Mouse (Mus musculus) gastrocnemius, adult 2 months (tissue): ENCODE measurements around the gene Tbc1d22a. TPM values are rescaled to one million over a fixed set of nuclear protein-coding genes. Genes with fewer than 3 reads are reported as not detected.

ENCODE experiments used
- DNase-seq: peaks from one replicate; pipeline ENCODE4 v3.0.0; 2022
- H3K27ac ChIP-seq: fragments of 200-600 bp; 2 replicates; pipeline ENCODE4 v1.8.1; 2022; ENCODE audit warnings: mild to moderate bottlenecking
- H3K4me3 ChIP-seq: fragments of 200-600 bp; 2 replicates; pipeline ENCODE4 v1.8.1; 2022; ENCODE audit warnings: mild to moderate bottlenecking, moderate library complexity
- CTCF ChIP-seq: fragments of 200-600 bp; IDR thresholded peaks from 2 replicates; pipeline ENCODE4 v1.8.1; 2022; ENCODE audit warnings: antibody characterized with exemption, mild to moderate bottlenecking, moderate library complexity
- intact Hi-C: fragments of 180-260 bp; cut with DNase I; formaldehyde crosslinking; loops from one replicate; pipeline ENCODE4 v1.15.1; 2025
- total RNA-seq, 2 experiments: library from RNA; stranded (reverse); gene quantifications; 2 replicates each; pipeline ENCODE4 v1.2.3; 2021

Gene Tbc1d22a
- total RNA-seq, 2 experiments from 2014 or later: 12.4 to 16.3 TPM

DNA sequence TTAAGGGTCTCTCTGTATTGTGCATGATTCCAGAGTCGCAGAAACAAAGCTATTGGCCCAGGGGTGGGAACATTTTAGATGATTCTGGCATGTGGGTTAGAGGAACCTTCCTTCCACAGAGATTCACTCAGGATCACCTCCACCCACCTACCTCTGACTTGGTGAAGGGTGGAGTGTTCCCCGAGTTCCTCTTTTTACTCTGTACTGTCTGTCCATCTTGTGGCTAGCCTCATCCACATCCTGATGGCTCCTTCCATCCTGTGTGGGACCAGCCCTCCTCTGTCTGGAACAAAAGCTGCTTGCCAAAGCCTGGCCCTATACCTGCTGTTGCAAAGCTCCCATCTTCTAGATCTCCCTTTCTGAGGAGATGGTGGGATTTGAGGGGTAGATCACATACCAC lies 71.0 kb downstream of the Tbc1d22a start:
- no peak for DNase-seq
- TF ChIP-seq CTCF: no peak
- H3K27ac ChIP-seq: no peak overlapping the region
- intact Hi-C loops: no loop called here
- no peak overlapping the region for H3K4me3 ChIP-seq

DNA sequence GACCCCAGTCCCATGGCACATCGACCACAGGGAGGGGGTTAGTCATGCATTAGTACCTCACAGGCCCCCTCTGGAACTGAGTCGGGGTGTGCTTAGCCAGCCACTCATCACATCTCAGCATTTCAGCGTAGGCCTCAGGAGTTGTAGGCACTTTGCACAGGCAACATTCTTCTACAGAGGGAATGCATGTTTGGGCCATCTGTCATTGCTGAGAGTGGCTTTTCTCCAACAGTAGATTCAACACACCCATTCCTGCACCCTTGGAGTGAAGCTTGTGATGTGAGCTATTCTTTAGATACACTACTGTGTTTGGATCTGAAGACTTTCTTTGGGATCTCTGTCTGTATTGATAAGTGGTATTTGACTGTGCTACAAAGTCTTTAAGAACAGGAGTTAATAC lies 75.8 kb downstream of the Tbc1d22a start:
- intact Hi-C loops: no loop called here
- no peak for TF ChIP-seq CTCF
- no peak overlapping the region for H3K27ac ChIP-seq
- DNase-seq: no peak
- H3K4me3 ChIP-seq: no peak overlapping the region

DNA sequence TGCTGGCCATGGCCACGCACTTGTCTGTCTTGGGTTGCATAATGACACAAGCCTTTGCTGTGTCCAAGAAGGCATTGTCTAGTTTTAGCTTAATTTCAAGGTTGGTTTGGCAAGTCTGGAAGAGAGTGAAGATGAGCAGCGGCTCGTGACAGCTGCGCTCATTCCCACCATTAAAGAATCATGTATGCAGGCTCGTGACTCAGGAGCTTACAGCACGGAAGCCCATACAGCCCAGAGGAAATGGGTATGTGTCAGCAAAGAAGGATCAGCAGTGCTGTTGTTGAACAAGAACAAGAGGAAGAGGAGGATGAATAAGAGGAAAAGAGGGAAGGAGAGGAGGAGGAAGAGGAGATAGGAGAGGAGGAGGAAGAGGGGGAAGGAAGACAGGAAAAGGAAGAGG lies 78.0 kb downstream of the Tbc1d22a start:
- no peak for DNase-seq
- H3K27ac ChIP-seq: no peak overlapping the region
- no peak overlapping the region for H3K4me3 ChIP-seq
- intact Hi-C loops: no loop called here
- no peak for TF ChIP-seq CTCF

DNA sequence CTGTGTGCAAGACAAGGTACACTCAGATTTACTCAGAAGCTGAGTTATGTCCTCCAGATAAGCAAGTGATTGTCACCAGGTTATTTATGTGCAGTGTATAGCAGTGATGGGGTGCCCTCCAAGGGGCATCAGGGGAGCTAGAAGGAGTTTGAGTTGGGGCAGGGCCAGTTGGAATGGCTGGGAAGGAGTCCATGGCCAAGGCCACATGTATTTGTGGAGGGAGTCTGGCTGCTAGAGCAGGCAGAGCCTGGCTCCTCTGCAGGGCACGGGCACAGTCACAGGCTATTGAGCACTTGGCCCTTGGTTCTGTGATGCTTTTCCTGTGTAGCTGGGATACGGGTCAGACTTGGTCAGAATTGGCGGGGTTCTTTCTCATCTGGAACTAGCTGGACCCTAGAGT lies 80.2 kb downstream of the Tbc1d22a start:
- no peak for TF ChIP-seq CTCF
- no peak overlapping the region for H3K27ac ChIP-seq
- H3K4me3 ChIP-seq: no peak overlapping the region
- intact Hi-C loops: no loop called here
- no peak for DNase-seq

DNA sequence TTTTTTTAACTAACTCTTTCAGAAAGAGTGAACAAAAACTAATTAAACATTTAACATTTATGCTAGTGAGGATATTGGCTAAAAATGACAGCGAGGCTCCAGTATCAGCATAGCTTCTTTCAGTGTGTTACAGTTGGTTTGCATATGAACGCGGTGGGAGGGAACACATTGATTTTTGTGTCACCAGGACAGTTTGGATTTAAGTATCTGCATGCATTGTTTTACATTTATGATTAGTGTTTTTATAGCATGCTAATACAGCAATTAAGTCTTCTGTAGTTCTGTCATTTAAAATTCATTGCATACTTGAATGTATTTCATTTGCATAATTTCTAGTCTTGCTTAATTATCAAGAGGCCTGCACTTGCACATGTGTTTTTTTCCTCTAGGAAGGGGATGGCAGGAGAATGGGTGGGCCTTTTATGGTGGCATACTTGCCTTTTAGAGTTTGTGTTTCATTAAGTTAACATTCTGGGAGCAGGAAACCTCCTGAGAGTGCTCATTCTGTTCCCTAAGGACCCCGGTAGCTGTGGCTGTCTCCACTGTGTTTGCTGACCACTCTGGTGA lies 81.5 kb downstream of the Tbc1d22a start:
- intact Hi-C loops: no loop called here
- Histone ChIP-seq H3K4me3 (no peak overlapping the region), H3K27ac (no peak overlapping the region)
- TF ChIP-seq CTCF: no peak
- DNase-seq: no peak

DNA sequence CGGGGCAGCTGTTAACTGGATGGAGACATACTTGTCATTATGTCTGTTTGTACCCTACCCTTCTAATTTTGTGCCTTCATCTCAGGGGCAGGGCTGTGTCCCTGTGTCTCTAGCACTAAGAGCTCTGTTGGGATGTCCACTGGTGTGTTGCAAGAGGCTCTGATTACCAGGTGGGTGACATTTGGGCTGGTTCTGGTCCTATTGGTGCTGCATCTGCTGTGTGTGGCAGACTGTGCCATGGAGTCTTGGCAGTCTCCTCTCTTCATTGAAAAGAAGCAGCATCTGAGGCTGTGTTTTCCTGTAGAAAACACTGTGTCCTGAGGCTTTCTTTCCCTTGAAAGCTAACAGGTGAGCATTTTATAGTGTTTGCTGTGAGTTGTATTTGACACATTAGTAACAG lies 83.0 kb downstream of the Tbc1d22a start:
- intact Hi-C loops: no loop called here
- TF ChIP-seq CTCF: no peak
- Histone ChIP-seq H3K27ac (no peak overlapping the region), H3K4me3 (no peak overlapping the region)
- DNase-seq: no peak

DNA sequence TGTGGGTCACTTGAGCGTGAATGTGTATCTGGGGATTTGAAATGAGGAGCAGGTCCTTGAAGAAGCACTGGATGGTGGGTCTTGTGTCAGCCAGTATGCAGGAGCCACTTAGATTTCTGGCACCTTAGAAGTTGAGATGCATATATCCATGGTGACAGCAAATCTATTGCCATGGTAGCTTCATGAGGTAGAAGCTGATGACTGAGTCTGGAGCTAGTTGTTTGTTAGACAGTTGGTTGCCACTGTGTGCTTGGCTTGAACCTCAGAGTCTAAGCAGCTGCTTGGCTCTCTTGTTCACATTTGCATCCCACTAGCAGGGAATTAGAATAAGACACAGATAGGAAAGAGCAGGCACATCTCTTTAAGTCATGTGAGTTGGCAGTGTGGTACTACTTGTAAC lies 89.6 kb downstream of the Tbc1d22a start:
- intact Hi-C loops: no loop called here
- no peak for TF ChIP-seq CTCF
- no peak for DNase-seq
- Histone ChIP-seq H3K4me3 (no peak overlapping the region), H3K27ac (no peak overlapping the region)

DNA sequence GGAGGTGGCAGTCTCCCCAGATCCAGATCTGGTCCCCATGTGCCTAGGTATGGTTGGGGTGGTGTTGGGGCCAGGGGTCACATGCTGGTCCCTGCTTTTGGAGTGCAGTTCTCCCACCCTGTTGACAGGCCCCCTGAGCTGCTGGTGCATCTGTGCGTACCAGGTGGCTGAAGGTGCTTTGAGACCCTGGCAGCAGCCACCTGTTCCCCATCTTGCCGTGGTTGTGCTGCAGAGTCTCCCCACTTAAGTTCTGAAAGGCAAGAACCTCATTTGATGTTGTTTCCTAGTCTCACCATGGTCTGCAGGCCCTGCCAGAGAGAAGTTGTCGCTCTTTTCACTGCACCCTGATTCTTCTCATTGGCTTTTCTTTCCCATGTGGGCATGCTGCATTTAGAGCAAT lies 90.6 kb downstream of the Tbc1d22a start:
- no peak overlapping the region for H3K27ac ChIP-seq
- no peak for TF ChIP-seq CTCF
- intact Hi-C loops: no loop called here
- no peak for DNase-seq
- H3K4me3 ChIP-seq: no peak overlapping the region

DNA sequence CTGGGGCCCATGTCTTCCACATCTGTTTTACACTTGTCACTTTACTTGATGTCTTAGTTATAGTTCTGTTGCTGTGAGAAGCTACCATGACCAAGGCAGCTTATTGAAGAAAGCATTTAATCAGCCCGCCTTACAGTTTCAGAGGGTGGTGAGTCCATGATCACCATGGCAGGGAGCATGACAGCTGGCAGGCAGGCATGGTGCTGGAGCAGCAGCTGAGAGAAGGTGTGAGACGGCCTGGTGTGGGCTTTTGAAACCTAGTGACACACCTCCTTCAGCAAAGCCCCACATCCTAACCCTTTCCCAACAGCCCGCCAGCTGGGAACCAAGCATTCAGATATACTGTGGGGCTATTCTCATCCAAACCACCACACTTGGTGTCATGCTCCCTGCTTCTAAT lies 91.0 kb downstream of the Tbc1d22a start:
- Histone ChIP-seq H3K27ac (no peak overlapping the region), H3K4me3 (no peak overlapping the region)
- no peak for TF ChIP-seq CTCF
- DNase-seq: no peak
- intact Hi-C loops: no loop called here

DNA sequence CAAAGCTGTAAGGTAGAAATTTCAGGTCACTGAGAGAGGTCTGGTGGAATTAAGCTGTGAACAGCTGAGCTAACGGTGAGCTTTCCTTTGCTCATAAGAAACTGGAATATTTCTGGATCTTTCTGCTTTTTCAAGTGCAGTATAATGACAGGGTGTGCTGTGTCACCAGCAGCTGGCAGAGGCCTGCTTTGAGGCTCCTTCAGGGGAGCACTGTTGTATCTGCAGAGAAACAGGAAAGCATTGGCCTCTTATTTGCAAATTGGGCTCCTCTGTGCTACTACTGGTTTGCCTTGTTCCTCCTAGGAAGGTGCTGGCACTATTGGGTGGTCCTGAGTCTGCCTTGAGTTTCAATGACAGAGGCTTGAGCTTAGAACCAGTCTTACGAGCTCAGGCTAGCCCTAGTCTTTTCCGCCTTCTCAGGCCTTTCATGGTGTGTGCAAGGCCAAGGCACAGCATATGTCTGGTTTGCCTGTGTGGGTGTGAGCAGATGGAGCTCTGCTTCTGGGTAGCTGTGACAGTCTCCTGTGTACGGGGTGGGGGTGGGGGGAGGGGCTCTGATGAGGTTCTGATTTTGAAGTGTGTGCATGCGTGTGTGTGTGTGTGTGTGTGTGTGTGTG lies 95.1 kb downstream of the Tbc1d22a start:
- H3K4me3 ChIP-seq: no peak overlapping the region
- no peak for TF ChIP-seq CTCF
- no peak for DNase-seq
- H3K27ac ChIP-seq: no peak overlapping the region
- intact Hi-C loops: no loop called here

DNA sequence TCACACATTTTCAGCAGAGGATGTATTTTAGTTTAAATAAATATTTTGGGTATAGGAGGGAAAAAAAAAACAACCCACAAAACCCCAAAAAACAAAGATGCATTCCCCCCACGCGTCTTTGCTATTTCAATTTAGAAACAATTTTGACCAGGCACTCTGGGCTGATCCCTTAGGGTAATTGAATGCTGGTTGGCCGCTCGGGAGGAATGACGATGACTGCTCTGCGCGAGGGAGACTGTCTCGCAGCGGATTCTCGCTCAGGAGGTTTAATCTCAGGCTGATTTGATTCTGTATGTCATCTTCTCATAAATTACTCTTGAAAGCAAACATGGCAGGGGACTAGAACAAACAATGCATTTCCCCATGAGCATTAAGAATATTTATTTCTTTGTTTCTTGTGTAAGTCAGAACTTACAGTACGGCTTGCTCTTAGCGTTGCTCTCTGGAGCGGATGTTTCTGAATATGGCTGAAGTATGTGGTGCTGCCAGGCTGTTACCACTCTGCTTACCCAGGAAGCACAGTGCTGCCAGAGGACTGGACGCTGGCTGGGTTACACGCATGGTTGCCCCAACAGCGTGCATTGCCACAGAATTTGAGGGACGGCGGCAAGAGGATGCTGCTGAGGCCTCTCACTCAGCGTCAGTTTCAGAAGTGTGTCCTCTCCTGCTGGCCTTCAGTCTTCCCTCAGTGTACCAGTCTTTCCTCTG lies 106.7 kb downstream of the Tbc1d22a start:
- TF ChIP-seq CTCF: no peak
- no peak for DNase-seq
- Histone ChIP-seq H3K4me3 (no peak overlapping the region), H3K27ac (no peak overlapping the region)
- intact Hi-C loops: no loop called here

DNA sequence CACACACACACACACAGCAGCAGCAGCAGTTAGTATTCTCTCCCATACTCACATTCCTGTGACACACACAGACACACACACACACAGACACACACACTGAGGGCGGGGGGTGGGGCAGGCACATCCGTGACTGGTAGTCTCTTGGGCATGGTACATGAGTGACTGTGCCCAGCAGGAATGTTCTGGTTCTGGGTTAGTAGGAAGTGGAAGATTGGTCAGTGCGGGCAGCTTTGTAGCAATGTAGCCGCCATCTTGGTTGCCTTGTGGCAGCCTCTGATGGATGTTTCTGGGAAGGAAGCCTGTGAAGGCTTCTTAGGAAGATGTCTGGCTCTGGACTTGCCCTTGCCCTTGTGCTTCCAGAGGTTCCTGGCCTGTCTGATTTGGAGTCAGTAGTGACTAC lies 112.1 kb downstream of the Tbc1d22a start:
- no peak overlapping the region for H3K4me3 ChIP-seq
- no peak for TF ChIP-seq CTCF
- intact Hi-C loops: no loop called here
- no peak for DNase-seq
- no peak overlapping the region for H3K27ac ChIP-seq

DNA sequence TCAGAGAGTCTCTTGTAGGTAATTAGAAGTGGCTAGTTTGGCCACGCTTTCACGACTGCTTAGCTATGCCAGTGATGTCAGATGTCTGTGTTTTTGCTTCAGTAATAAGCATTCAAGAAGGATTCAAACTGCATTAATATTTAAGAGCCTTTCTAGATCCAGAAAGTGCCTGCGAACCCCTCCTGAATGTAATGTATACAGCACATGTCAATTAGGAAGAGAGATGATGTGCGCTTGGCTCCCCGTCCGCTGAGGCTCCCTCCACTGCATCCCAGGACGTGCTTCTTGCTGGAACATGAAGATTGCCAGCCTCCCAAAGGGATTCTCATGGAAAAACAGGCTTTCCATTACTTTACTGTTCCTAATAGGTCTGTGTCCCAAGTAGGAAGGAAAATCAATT lies 115.7 kb downstream of the Tbc1d22a start:
- intact Hi-C loops: no loop called here
- Histone ChIP-seq H3K27ac (no peak overlapping the region), H3K4me3 (no peak overlapping the region)
- no peak for TF ChIP-seq CTCF
- no peak for DNase-seq

DNA sequence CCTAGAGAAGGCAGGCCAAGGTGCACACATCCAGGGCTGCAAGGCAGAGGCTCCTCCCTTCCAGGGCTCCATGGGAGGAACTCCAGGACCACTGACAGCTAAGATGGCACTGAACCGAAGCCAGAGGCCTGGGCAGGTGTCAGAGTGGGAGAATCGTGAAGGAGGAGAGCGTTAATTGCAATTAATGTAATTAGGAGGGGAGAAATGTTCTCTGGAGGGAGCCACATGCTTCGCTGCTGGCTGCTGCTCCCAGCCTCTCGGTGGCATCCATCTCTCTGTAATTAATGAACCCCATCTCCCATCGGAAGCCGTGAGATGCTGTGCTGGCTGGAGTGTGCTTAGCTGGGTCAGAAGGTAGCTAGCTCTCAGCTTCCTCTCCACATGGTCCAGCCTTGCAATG lies 116.2 kb downstream of the Tbc1d22a start:
- Histone ChIP-seq H3K27ac (no peak overlapping the region), H3K4me3 (no peak overlapping the region)
- intact Hi-C loops: no loop called here
- DNase-seq: no peak
- no peak for TF ChIP-seq CTCF
